Mouse (Mus musculus): ENCODE results near the gene Trpm2. TPM values are rescaled to one million over a fixed set of nuclear protein-coding genes. Genes with fewer than 3 reads are reported as not detected.
"Not testable (repeated sequence)": the region's sequence is repeated elsewhere in the genome, so short reads cannot be mapped to it uniquely, and the experiment has no call there.

The Trpm2 gene
- polyA plus RNA-seq, 1 experiment: not detected

- Histone ChIP-seq H3K36me3 (ENCODE audit: control insufficient read depth, insufficient read depth) (no peaks in the 10 kb centered on the region), H3K4me2 (ENCODE audit: low read depth) (no peak overlapping the region), H3K4me3 (no peak overlapping the region), H3K27me3 (ENCODE audit: control insufficient read depth, insufficient read depth, insufficient read length) (peaks cover 29% of the 10 kb centered on the region), H3K79me2 (ENCODE audit: control insufficient read depth, insufficient read depth) (no peaks in the 10 kb centered on the region), H3ac (ENCODE audit: control insufficient read depth, insufficient read length) (no peak overlapping the region)
- TF ChIP-seq USF1 (IDR thresholded peaks at IDR 0.05; ENCODE audit: low read depth) (no peak), TCF12 (IDR thresholded peaks at IDR 0.05; ENCODE audit: insufficient read depth, poor library complexity, severe bottlenecking) (no peak), REST (IDR thresholded peaks at IDR 0.05; ENCODE audit: insufficient read depth, insufficient read length) (no peak), MYOD1 (IDR thresholded peaks at IDR 0.05; ENCODE audit: control insufficient read depth in 1 of 3, insufficient read length in 2 of 3, low read depth in 2 of 3) (no peak), MYOG (IDR thresholded peaks at IDR 0.05; ENCODE audit: control insufficient read depth in 1 of 3, insufficient read depth in 1 of 3, insufficient read length in 2 of 3, low read depth in 2 of 3) (no peak), TCF3 (IDR thresholded peaks at IDR 0.05; ENCODE audit: insufficient read length, low read depth) (no peak), MAX (IDR thresholded peaks at IDR 0.05; ENCODE audit: low read depth) (no peak), POLR2A (IDR thresholded peaks at IDR 0.05; ENCODE audit: insufficient read length, low read depth) (no peak), SRF (IDR thresholded peaks at IDR 0.05; ENCODE audit: control insufficient read depth, insufficient read length, low read depth) (no peak), E2F4 (IDR thresholded peaks at IDR 0.05; ENCODE audit: insufficient read depth) (no peak), POLR2AphosphoS2 (IDR thresholded peaks at IDR 0.05; ENCODE audit: insufficient read length, low read depth) (no peak), CEBPB (IDR thresholded peaks at IDR 0.05; ENCODE audit: insufficient read depth, poor library complexity, severe bottlenecking) (no peak)
Observed at GRCm38 (mm10) chr10:77969274-77969972, 940 bp downstream of the Trpm2 start.

GRCm38 (mm10) chr10:77963971-77964370 lies 6.4 kb downstream of the Trpm2 start:
- no peak overlapping the region for H3K4me3 ChIP-seq
- H3K4me2 ChIP-seq (ENCODE audit: low read depth): no peak overlapping the region
- no peaks in the 10 kb centered on the region for H3K36me3 ChIP-seq (ENCODE audit: control insufficient read depth, insufficient read depth)

DNA sequence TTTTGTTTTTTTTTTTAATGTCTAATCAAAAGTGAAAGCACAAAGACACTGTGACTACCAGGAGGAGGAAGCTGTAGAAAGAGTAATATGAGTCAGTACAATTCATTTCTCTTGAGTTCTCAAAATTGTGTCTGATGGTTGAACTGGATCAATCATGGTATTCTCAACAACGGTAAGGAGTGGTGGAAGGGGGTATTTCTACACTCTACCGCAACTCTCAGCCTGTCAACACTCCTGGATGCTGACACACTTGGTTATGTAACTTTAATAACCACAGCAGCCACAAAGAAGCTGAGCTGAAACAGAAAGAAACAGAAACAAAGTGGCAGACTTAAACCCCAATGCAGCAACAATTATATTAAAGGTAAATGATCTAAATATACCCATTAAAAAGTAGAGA lies 7.6 kb downstream of the Trpm2 start:
- no peaks in the 10 kb centered on the region for H3K79me2 ChIP-seq (ENCODE audit: control insufficient read depth, insufficient read depth)
- TF ChIP-seq MYOG (IDR thresholded peaks at IDR 0.05; ENCODE audit: control insufficient read depth in 1 of 3, insufficient read depth in 1 of 3, insufficient read length in 2 of 3, low read depth in 2 of 3) (no peak), SRF (IDR thresholded peaks at IDR 0.05; ENCODE audit: control insufficient read depth, insufficient read length, low read depth) (no peak), MAX (IDR thresholded peaks at IDR 0.05; ENCODE audit: low read depth) (no peak), CEBPB (IDR thresholded peaks at IDR 0.05; ENCODE audit: insufficient read depth, poor library complexity, severe bottlenecking) (no peak)
- H3K4me3 ChIP-seq: no peak overlapping the region
- no peak overlapping the region for H3K4me2 ChIP-seq (ENCODE audit: low read depth)
- H3K36me3 ChIP-seq (ENCODE audit: control insufficient read depth, insufficient read depth): no peaks in the 10 kb centered on the region
- H3ac ChIP-seq (ENCODE audit: control insufficient read depth, insufficient read length): no peak overlapping the region
- H3K27me3 ChIP-seq (ENCODE audit: control insufficient read depth, insufficient read depth, insufficient read length): peaks cover 2% of the 10 kb centered on the region

More at GRCm38 (mm10) chr10:77963971-77964370, 6.4 kb downstream of the Trpm2 start:
- Histone ChIP-seq H3ac (ENCODE audit: control insufficient read depth, insufficient read length) (no peak overlapping the region), H3K27me3 (ENCODE audit: control insufficient read depth, insufficient read depth, insufficient read length) (peaks cover 14% of the 10 kb centered on the region), H3K79me2 (ENCODE audit: control insufficient read depth, insufficient read depth) (no peaks in the 10 kb centered on the region)
- TF ChIP-seq E2F4 (IDR thresholded peaks at IDR 0.05; ENCODE audit: insufficient read depth) (no peak), MAX (IDR thresholded peaks at IDR 0.05; ENCODE audit: low read depth) (no peak)

GRCm38 (mm10) chr10:77950468-77950867 lies 19.9 kb downstream of the Trpm2 start:
- H3K27me3 ChIP-seq (ENCODE audit: control insufficient read depth, insufficient read depth, insufficient read length); H3K4me2 ChIP-seq (ENCODE audit: low read depth); H3K79me2 ChIP-seq (ENCODE audit: control insufficient read depth, insufficient read depth); H3K36me3 ChIP-seq (ENCODE audit: control insufficient read depth, insufficient read depth); H3K4me3 ChIP-seq; H3ac ChIP-seq (ENCODE audit: control insufficient read depth, insufficient read length): not testable (repeated sequence)

DNA sequence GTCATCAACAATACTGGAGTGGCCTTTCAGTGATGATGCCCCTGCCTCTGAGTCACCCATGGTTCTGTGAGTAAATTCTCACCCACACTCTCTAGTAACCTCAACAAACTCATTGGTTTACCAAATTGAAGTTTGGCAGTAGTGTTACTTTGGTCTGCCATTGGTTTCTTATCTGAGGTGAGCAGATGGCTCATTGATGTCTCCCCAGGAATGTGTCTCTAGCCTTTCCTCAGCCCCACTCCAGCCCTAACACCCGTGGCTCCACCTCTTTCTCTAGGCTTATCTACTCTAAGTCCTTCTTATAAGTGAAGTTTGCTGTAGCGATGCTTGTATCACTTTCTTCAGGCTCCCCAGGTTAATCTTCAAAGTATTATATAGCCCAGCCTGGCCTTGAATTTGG lies 30.7 kb downstream of the Trpm2 start:
- Histone ChIP-seq H3K36me3 (ENCODE audit: control insufficient read depth, insufficient read depth) (no peaks in the 10 kb centered on the region), H3K27me3 (ENCODE audit: control insufficient read depth, insufficient read depth, insufficient read length) (peaks cover 6% of the 10 kb centered on the region), H3ac (ENCODE audit: control insufficient read depth, insufficient read length) (no peak overlapping the region), H3K4me3 (no peak overlapping the region), H3K4me2 (ENCODE audit: low read depth) (no peak overlapping the region), H3K79me2 (ENCODE audit: control insufficient read depth, insufficient read depth) (no peaks in the 10 kb centered on the region)
- TF ChIP-seq SRF (IDR thresholded peaks at IDR 0.05; ENCODE audit: control insufficient read depth, insufficient read length, low read depth) (no peak), TCF12 (IDR thresholded peaks at IDR 0.05; ENCODE audit: insufficient read depth, poor library complexity, severe bottlenecking) (no peak), REST (IDR thresholded peaks at IDR 0.05; ENCODE audit: insufficient read depth, insufficient read length) (no peak), USF1 (IDR thresholded peaks at IDR 0.05; ENCODE audit: low read depth) (no peak), POLR2A (IDR thresholded peaks at IDR 0.05; ENCODE audit: insufficient read length, low read depth) (no peak), MYOG (IDR thresholded peaks at IDR 0.05; ENCODE audit: control insufficient read depth in 1 of 3, insufficient read depth in 1 of 3, insufficient read length in 2 of 3, low read depth in 2 of 3) (no peak), CEBPB (IDR thresholded peaks at IDR 0.05; ENCODE audit: insufficient read depth, poor library complexity, severe bottlenecking) (no peak), E2F4 (IDR thresholded peaks at IDR 0.05; ENCODE audit: insufficient read depth) (no peak), POLR2AphosphoS2 (IDR thresholded peaks at IDR 0.05; ENCODE audit: insufficient read length, low read depth) (no peak), MAX (IDR thresholded peaks at IDR 0.05; ENCODE audit: low read depth) (no peak), MYOD1 (IDR thresholded peaks at IDR 0.05; ENCODE audit: control insufficient read depth in 1 of 3, insufficient read length in 2 of 3, low read depth in 2 of 3) (no peak), TCF3 (IDR thresholded peaks at IDR 0.05; ENCODE audit: insufficient read length, low read depth) (no peak)

Data from myocyte (in vitro differentiated cells).